Mouse (Mus musculus): ENCODE data around the gene Ebf1. TPM values are rescaled to one million over a fixed set of nuclear protein-coding genes. Genes with fewer than 3 reads are reported as not detected.

The Ebf1 gene
- total RNA-seq, 2 experiments from 2014 or later: 3.5 to 4.6 TPM

DNA sequence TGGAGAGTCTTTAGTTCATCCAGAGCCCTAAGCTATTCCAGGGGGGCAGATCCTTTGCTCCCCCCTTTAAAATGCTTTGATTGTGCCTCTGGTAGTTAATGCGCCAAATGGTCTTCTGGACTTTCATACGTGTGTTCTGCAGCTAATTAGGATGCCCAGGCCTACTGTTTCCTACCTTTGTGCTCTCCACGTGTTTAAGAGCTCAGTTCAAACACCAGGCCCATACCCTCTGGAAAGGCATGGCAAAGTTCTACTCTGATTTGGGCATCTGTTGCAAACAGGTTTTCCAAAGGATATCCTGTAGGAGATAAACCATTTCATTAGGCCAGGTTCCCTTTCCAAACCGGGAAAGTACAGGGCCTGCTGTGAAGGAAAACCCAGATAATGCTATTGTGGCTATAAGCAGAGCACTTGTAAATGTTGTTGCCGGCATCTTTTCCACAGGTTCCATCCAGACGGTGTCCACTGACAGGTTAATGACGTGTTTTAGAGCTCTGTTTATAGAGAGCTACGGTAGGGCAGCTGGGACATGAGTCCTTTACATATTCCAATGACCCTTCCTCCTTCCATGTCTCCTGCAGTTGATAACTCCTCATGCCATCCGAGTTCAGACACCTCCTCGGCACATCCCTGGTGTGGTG lies 306.9 kb downstream of the Ebf1 start:
- no peak for DNase-seq (ENCODE audit: extremely low spot score in 1 of 2, low spot score in 1 of 2)

DNA sequence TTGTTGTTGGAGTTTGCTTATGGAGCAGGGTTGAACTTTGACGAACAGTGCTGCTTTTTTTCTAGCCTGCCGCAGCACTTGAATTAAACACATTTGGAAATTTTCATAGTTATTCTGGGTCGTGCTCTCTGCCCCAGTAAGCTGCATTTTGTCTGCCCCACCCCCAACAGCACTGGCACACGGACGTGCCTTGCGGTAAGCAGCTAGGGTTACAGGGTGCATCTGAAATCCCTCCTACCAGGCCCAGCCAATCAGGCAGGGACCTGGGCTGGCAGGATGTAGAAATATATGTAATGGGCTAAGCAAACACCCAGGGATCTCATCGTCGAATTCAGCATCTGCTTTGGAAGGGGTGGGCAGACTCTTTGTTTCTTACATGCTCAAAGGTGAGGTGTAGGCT lies 307.8 kb downstream of the Ebf1 start:
- no peak for DNase-seq (ENCODE audit: extremely low spot score in 1 of 2, low spot score in 1 of 2)

DNA sequence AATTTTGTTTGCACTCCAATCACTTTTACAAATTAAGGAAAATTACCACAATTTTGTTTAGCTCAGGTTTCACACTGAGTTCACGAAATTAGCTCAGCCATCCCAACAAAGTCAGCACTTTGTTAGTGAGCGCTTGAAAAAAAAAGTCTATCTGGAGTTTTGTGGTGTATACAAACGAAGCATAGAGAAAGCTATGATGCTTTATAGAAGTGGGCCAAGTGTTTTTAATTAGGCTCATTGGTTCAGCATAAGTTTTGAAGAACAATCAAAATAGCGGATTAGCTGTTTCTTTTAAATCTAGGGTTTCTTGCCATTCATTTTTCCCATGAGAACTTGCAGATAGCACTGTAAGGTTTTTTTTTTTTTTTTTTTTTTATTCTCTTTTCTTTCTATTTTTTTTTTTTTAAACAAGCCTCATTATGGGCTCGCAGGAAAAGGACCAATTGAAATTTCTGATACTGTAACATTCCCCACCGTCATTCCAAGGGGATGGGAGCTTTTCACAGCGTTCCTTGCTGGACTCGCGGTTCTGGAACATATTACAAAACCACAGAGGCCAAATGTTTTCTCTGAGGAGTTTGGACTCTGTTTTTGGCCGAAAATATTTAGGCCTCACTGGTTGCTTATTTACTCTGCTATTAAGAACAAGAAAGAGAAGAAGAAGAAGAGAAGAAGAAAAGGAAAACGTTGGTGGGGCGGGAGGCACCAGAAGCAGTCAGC lies 308.8 kb downstream of the Ebf1 start:
- no peak for DNase-seq (ENCODE audit: extremely low spot score in 1 of 2, low spot score in 1 of 2)

DNA sequence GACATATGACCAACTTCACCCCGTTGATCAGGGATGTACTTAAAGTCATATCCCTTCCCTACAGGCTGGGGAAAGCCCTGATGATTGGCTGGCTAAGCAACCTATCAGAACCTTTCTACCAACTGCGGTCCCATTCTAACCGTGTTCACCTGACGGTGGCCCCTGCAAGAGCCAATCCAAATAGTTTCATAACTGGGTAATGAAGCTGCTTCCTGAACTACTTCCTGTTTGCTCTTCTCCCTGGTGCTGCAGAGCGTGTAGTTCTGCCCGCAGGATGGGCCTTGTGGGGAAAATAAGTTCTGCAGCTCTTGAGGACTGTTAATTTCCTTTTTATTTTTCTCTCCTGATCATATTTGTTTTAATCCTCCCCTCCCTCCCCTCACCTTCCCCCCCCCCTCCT lies 311.3 kb downstream of the Ebf1 start:
- no peak for DNase-seq (ENCODE audit: extremely low spot score in 1 of 2, low spot score in 1 of 2)

GRCm38 (mm10) chr11:44932942-44933483 lies 315.9 kb downstream of the Ebf1 start:
- no peak for DNase-seq (ENCODE audit: extremely low spot score in 1 of 2, low spot score in 1 of 2)

DNA sequence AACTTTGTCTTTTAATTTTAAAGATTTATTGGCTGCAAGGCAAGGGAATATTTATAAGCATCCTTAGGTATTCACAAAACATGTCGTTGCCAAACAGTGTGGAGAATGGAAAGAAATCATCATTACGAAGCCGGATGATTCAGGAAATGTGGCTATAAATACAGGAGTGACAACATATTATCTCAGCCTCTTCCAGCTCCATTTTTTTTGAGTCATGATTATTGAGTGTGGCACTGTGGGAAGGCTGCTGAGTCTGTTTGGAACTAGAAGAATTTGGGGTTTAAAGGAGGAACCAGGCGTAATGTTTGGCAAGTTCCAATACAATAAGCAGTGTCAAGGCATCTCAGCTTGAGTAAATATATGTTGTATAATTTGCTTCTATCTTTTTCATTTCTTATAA lies 326.7 kb downstream of the Ebf1 start:
- DNase-seq (ENCODE audit: extremely low spot score in 1 of 2, low spot score in 1 of 2): no peak

DNA sequence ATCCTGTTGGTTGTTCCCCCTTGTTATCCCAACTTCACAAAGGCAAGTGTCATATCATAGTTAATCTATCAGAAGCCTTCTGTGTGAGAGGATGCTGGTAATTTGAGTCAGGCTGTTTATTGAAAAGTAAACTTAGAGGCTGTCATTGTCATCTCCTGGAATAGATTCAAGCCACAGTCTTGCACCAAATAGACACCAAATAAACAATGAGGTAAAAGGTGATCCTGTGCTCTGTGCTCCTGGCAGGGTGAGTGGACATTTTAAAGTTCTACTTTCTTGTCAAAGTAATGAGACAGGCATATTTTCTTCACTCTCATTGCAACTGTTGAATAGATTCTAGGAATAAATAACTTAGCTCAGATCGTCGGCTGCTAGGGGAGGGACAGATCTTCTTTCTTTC lies 327.3 kb downstream of the Ebf1 start:
- DNase-seq (ENCODE audit: extremely low spot score in 1 of 2, low spot score in 1 of 2): no peak

GRCm38 (mm10) chr11:44946618-44947017 lies 329.5 kb downstream of the Ebf1 start:
- DNase-seq (ENCODE audit: extremely low spot score in 1 of 2, low spot score in 1 of 2): no peak

DNA sequence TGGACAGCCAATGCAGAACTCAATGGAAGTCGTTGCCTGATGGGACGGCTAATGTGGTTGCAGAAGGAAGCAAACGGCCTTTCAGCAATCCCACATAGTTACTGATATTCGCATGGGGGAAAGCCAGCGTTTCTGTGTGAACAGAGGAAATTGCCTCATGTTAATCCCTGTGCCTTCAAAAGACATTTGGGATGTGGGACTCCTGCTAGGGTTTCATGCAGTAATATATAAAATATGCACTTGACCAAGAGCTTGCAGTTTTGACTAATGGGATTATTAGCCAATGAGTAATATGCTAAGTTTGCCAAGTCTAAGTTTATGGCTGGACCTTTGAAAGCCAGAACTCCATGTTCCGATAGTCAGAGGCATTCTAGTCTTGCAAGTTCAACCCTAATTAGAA lies 331.4 kb downstream of the Ebf1 start:
- DNase-seq (ENCODE audit: extremely low spot score in 1 of 2, low spot score in 1 of 2): no peak

GRCm38 (mm10) chr11:44949140-44949539 lies 332.0 kb downstream of the Ebf1 start:
- no peak for DNase-seq (ENCODE audit: extremely low spot score in 1 of 2, low spot score in 1 of 2)

- no peak for DNase-seq (ENCODE audit: extremely low spot score in 1 of 2, low spot score in 1 of 2)
Measured at GRCm38 (mm10) chr11:44950319-44950718, 333.2 kb downstream of the Ebf1 start.

GRCm38 (mm10) chr11:44951506-44951905 lies 334.4 kb downstream of the Ebf1 start:
- no peak for DNase-seq (ENCODE audit: extremely low spot score in 1 of 2, low spot score in 1 of 2)

DNA sequence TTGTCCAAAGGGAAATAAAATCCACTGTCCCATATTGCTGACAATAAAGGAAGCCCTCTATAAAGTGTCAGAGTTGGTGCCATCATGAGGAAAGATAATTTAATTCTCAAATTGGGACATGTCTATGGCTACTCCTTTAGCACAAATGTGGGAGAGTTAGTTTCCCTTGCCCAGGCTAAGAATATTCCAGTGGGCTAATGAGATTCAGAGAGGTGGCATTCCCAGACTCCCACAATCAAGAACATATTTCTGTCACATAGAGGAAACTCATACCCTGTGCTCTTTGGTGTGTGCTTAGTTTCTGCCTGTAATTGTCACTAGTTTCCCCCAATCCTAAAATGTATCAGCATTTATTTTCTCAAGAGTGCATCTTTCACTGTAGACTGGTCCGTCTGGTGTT lies 336.2 kb downstream of the Ebf1 start:
- no peak for DNase-seq (ENCODE audit: extremely low spot score in 1 of 2, low spot score in 1 of 2)

GRCm38 (mm10) chr11:44953863-44954262 lies 336.7 kb downstream of the Ebf1 start:
- DNase-seq (ENCODE audit: extremely low spot score in 1 of 2, low spot score in 1 of 2): no peak

- DNase-seq (ENCODE audit: extremely low spot score in 1 of 2, low spot score in 1 of 2): no peak
Measured at GRCm38 (mm10) chr11:44954362-44954761, 337.2 kb downstream of the Ebf1 start.

DNA sequence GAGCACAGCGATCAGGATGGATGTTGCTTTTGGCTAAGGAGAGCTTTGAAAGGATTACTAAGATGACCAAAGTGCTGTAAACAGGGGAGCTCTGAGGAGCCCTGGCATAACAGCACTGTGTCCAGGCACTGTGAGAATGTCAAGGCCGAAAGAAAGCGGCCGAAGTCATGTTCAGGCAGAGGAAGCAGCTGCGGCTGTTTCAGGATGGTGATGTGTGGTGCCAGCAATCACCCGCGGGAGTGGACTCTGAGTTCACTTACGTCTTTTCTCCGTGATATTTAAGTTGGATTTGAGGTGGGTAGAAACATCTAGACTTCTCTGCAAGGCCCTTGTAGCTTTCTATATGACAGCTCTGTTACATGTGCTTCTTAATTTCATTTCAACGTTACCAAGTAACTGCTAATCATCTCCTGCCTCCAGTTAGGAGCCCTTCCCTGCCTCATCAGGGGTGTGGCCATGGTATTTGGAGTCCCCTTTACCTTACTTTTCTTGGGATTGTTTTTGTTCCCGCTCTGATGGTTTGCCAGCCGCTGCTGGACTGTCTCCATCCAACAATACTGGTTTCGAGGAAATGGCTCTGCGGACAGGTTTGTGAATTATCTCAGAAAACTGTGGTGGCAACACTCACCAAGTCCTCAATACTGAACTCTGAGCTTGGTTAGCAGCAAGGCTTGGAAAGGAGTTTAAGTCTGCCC lies 345.8 kb downstream of the Ebf1 start:
- no peak for DNase-seq (ENCODE audit: extremely low spot score in 1 of 2, low spot score in 1 of 2)

- DNase-seq (ENCODE audit: extremely low spot score in 1 of 2, low spot score in 1 of 2): no peak
Measured at GRCm38 (mm10) chr11:44969011-44969410, 351.9 kb downstream of the Ebf1 start.

DNA sequence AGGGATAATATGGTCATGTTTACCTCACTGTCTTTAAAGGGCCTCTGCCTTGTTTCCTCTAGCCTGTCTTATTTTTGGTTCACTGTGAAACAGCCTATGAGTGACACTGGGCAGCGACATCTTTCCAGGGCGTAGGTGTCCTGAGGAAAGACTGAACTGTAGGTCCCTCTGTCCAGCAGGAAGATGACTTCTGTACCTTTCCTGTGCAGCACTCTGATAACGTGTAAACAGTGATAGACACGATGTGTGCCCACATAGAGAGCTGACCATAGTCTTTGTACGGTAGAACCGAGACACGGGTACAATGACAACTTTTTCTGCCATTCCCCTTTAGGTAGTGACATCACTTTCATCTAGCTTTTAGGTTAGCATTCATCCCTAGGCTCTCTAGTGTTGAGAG lies 357.2 kb downstream of the Ebf1 start:
- DNase-seq (ENCODE audit: extremely low spot score in 1 of 2, low spot score in 1 of 2): no peak

- no peak for DNase-seq (ENCODE audit: extremely low spot score in 1 of 2, low spot score in 1 of 2)
Measured at GRCm38 (mm10) chr11:44975151-44975550, 358.0 kb downstream of the Ebf1 start.

- DNase-seq (ENCODE audit: extremely low spot score in 1 of 2, low spot score in 1 of 2): no peak
Measured at GRCm38 (mm10) chr11:44976254-44976802, 359.2 kb downstream of the Ebf1 start.

DNA sequence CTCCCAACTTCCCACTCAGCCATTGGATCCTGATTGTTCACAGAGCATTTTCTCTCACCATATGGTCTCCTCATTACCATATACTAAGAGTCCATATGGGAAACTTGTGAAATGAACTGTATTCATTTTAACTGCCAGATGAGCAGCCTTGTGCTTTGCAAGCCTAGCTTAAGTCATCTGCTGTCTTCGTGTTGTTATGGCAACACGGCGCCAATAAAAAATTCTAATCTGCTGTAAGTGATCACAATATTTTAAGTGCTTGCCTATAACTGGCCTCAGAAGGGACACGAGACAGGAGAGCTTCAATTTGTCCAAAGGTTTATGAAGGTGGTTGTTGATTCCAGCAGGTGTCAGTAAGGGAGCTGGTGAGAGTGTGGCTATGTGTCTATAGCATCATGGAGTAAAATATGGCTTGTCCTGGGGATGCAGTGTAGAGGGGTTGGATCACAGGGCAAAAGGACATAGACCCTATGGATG lies 360.8 kb downstream of the Ebf1 start:
- DNase-seq (ENCODE audit: extremely low spot score in 1 of 2, low spot score in 1 of 2): peak; percentile 11 to 20

Measured in layer of hippocampus, postnatal 25 days (tissue).